Comparison of ENCODE assay signal across 7 mouse cellular contexts in genomic region chr4:54945603-54946445, GRCm38 (mm10). TPM values are rescaled to one million over a fixed set of nuclear protein-coding genes. Genes with fewer than 3 reads are reported as not detected.
DNase-seq lines count a peak whose midpoint lies in the region; ATAC-seq and TF ChIP-seq lines count a peak whose summit lies in the region.

No protein-coding gene starts in this region.

- no peaks in the 10 kb centered on the region for H3K9me3 ChIP-seq in embryonic facial prominence, embryonic 11.5 days (replicated peaks; ENCODE audit: control insufficient read depth, low read length)
- H3K9me3 ChIP-seq in hindbrain, embryonic 12.5 days (replicated peaks) = no peaks in the 10 kb centered on the region
- H3K9me3 ChIP-seq in liver, postnatal 0 days (ENCODE audit: low read length) = no peaks in the 10 kb centered on the region

- H3K36me3 ChIP-seq in embryonic facial prominence, embryonic 11.5 days (replicated peaks; ENCODE audit: control insufficient read depth, insufficient read depth, low read depth, low read length) = no peaks in the 10 kb centered on the region
- H3K36me3 ChIP-seq in hindbrain, embryonic 12.5 days = no peaks in the 10 kb centered on the region
- H3K36me3 ChIP-seq in liver, postnatal 0 days (replicated peaks; ENCODE audit: insufficient read depth, low read length) = no peaks in the 10 kb centered on the region

- peak; percentile 40 for ATAC-seq in embryonic facial prominence, embryonic 11.5 days (replicated peaks; ENCODE audit: insufficient number of reproducible peaks, low FRiP score, low TSS enrichment, low read depth)
- peak; percentile 43 for ATAC-seq in hindbrain, embryonic 12.5 days (ENCODE audit: low FRiP score)
- no peak for ATAC-seq in liver, postnatal 0 days

- H3K4me3 ChIP-seq in embryonic facial prominence, embryonic 11.5 days (ENCODE audit: low read depth, low read length) = peak overlapping the region; percentile 64
- peak overlapping the region; percentile 85 for H3K4me3 ChIP-seq in hindbrain, embryonic 12.5 days
- peak overlapping the region; percentile 32 for H3K4me3 ChIP-seq in liver, postnatal 0 days (ENCODE audit: low read depth, low read length)

- H3K4me2 ChIP-seq in embryonic facial prominence, embryonic 11.5 days (ENCODE audit: low read depth, low read length) = peak overlapping the region; percentile 69
- H3K4me2 ChIP-seq in hindbrain, embryonic 12.5 days (replicated peaks) = peak overlapping the region; percentile 58
- H3K4me2 ChIP-seq in liver, postnatal 0 days (ENCODE audit: low read depth, low read length) = peak overlapping the region; percentile 71

- H3K27ac ChIP-seq in embryonic facial prominence, embryonic 11.5 days (replicated peaks; ENCODE audit: low read depth, low read length) = peak overlapping the region; percentile 93
- H3K27ac ChIP-seq in hindbrain, embryonic 12.5 days = peak overlapping the region; percentile 99
- H3K27ac ChIP-seq in liver, postnatal 0 days (ENCODE audit: low read depth) = no peak overlapping the region

- no peak for TF ChIP-seq CTCF in liver, postnatal 0 days (IDR thresholded peaks at IDR 0.05; ENCODE audit: low read depth)

- no peaks in the 10 kb centered on the region for H3K4me1 ChIP-seq in embryonic facial prominence, embryonic 11.5 days (ENCODE audit: control insufficient read depth, insufficient read depth, low read length)
- peaks cover 6% of the 10 kb centered on the region for H3K4me1 ChIP-seq in hindbrain, embryonic 12.5 days
- peaks cover 6% of the 10 kb centered on the region for H3K4me1 ChIP-seq in liver, postnatal 0 days (ENCODE audit: insufficient read depth)

- no peaks in the 10 kb centered on the region for H3K27me3 ChIP-seq in embryonic facial prominence, embryonic 11.5 days (ENCODE audit: control insufficient read depth, insufficient read depth, low read length)
- no peaks in the 10 kb centered on the region for H3K27me3 ChIP-seq in hindbrain, embryonic 12.5 days
- peaks cover 55% of the 10 kb centered on the region for H3K27me3 ChIP-seq in liver, postnatal 0 days (ENCODE audit: insufficient read depth, low read length)

- TF ChIP-seq EP300 in liver, postnatal 0 days (IDR thresholded peaks at IDR 0.05; ENCODE audit: low read depth) = no peak

- peak overlapping the region; percentile 82 for H3K9ac ChIP-seq in embryonic facial prominence, embryonic 11.5 days (replicated peaks; ENCODE audit: low read length)
- peak overlapping the region; percentile 97 for H3K9ac ChIP-seq in hindbrain, embryonic 12.5 days
- H3K9ac ChIP-seq in liver, postnatal 0 days (replicated peaks) = no peak overlapping the region

- under 1% methylated on average over 36 of the region's 36 CpGs for WGBS in embryonic facial prominence, embryonic 11.5 days
- under 1% methylated on average over 36 of the region's 36 CpGs for WGBS in hindbrain, embryonic 12.5 days
- WGBS in liver, postnatal 0 days (ENCODE audit: insufficient replicate concordance) = 1% methylated on average over 36 of the region's 36 CpGs

- DNase-seq in right cerebral cortex, postnatal 4 days = peak; percentile 48
- DNase-seq in right cerebral cortex, adult 2 months (ENCODE audit: low spot score in 2 of 2) = no peak
- DNase-seq in embryonic facial prominence, embryonic 11.5 days (ENCODE audit: low spot score) = peak; percentile 80
- no peak for DNase-seq in liver, postnatal 0 days
- peak; percentile 52 for DNase-seq in yolk sac, embryonic 10.5 days (ENCODE audit: low spot score)
- DNase-seq in spleen, adult 18-20 months = no peak

RNA-seq across cellular contexts. Expression of gene Zfp462, which starts 1.0 kb away (rescaled TPM):
- polyA plus RNA-seq in embryonic facial prominence, embryonic 11.5 days (2014; fragmentation: Nextera tagmentation; extraction: Ambion mirVana) = 15.4 and 16.9 TPM in 2 replicates
- 16.3 and 18.3 TPM in 2 replicates for polyA plus RNA-seq in hindbrain, embryonic 12.5 days (2016; fragmentation: Nextera tagmentation; extraction: Ambion mirVana)
- polyA plus RNA-seq in liver, postnatal 0 days (2015; fragmentation: Nextera tagmentation; extraction: Ambion mirVana) = 0.08 and 0.14 TPM in 2 replicates

Comparison
In these comparisons a context has a peak if more than half of its experiments do, and no peak if none do; other contexts are left out.
1. DNase-seq: peak in right cerebral cortex, postnatal 4 days (single experiment), embryonic facial prominence, embryonic 11.5 days (single experiment) and yolk sac, embryonic 10.5 days (single experiment); none in right cerebral cortex, adult 2 months (0 of 2), liver, postnatal 0 days (single experiment) and spleen, adult 18-20 months (0 of 2).
2. H3K4me3 ChIP-seq: peak in every context shown above with its lines; median percentile 85 in hindbrain, embryonic 12.5 days; 64 in embryonic facial prominence, embryonic 11.5 days; 32 in liver, postnatal 0 days.
3. RNA of gene Zfp462, which starts 1.0 kb away (polyA plus RNA-seq): 15.4 to 16.9 TPM in embryonic facial prominence, embryonic 11.5 days and 16.3 to 18.3 TPM in hindbrain, embryonic 12.5 days; 0.08 to 0.14 TPM in liver, postnatal 0 days; every median in the first group is over 10 times any median in the second.
4. Peak in every context shown above with its lines, with median percentiles within 50 percentile points of each other: H3K4me2 ChIP-seq.